Mouse (Mus musculus) midbrain, embryonic 11.5 days (tissue): Measurements from ENCODE around the gene Hlf. TPM values are rescaled to one million over a fixed set of nuclear protein-coding genes. Genes with fewer than 3 reads are reported as not detected.

Experiments used
- ATAC-seq: fragments of 200-750 bp; cut with Nextera tagmentation; 2 replicates; pipeline ENCODE4 v1.8.0; 2017; ENCODE audit warnings: moderate TSS enrichment, moderate library complexity; ENCODE audit not compliant: low FRiP score
- DNase-seq: peaks from one replicate; pipeline ENCODE4 v3.0.0; 2015; ENCODE audit warnings: low spot score; ENCODE audit errors: missing footprints
- H3K27ac ChIP-seq: fragments of 300-500 bp; sonication (generic); 2 replicates; pipeline ENCODE4 v1.5.1; 2014; ENCODE audit warnings: low read depth, low read length
- H3K27me3 ChIP-seq: fragments of 300-500 bp; sonication (generic); 2 replicates; pipeline ENCODE4 v1.6.1; 2014; ENCODE audit warnings: mild to moderate bottlenecking, low read length, moderate library complexity, mixed read lengths; ENCODE audit not compliant: control insufficient read depth, insufficient read depth
- H3K36me3 ChIP-seq: fragments of 300-500 bp; sonication (generic); 2 replicates; pipeline ENCODE4 v1.6.1; 2014; ENCODE audit warnings: mild to moderate bottlenecking, low read length, moderate library complexity, mixed read lengths; ENCODE audit not compliant: control insufficient read depth, insufficient read depth
- H3K4me1 ChIP-seq: fragments of 300-500 bp; sonication (generic); 2 replicates; pipeline ENCODE4 v1.6.1; 2014; ENCODE audit warnings: low read length; ENCODE audit not compliant: control insufficient read depth, insufficient read depth
- H3K4me2 ChIP-seq: fragments of 300-500 bp; sonication (generic); 2 replicates; pipeline ENCODE4 v1.6.1; 2014; ENCODE audit warnings: mild to moderate bottlenecking, moderate library complexity
- H3K4me3 ChIP-seq: fragments of 300-500 bp; sonication (generic); 2 replicates; pipeline ENCODE4 v1.5.1; 2014; ENCODE audit warnings: low read depth, low read length
- H3K9ac ChIP-seq: fragments of 300-500 bp; sonication (generic); 2 replicates; pipeline ENCODE4 v1.6.1; 2014; ENCODE audit warnings: low read length
- H3K9me3 ChIP-seq: fragments of 300-500 bp; sonication (generic); 2 replicates; pipeline ENCODE4 v1.6.1; 2016; ENCODE audit warnings: low read length; ENCODE audit not compliant: control insufficient read depth
- WGBS: fragments of 180-500 bp; shearing (Covaris S2); extraction: QIAGEN DNeasy Blood & Tissue Kit; methylation state at CpG from one replicate; pipeline ENCODE4 v1.1.7; 2014; 5-methylcytosine and 5-hydroxymethylcytosine counted together
- polyA plus RNA-seq: library from polyadenylated mRNA; unstranded; fragments of >200 nt; fragmentation: Nextera tagmentation; extraction: Ambion mirVana; gene quantifications from 2 replicates; pipeline ENCODE4 v1.2.1, GENCODE M21; 2014

Gene Hlf
- polyA plus RNA-seq, 1 experiment from 2014 or later: 2.0 TPM

DNA sequence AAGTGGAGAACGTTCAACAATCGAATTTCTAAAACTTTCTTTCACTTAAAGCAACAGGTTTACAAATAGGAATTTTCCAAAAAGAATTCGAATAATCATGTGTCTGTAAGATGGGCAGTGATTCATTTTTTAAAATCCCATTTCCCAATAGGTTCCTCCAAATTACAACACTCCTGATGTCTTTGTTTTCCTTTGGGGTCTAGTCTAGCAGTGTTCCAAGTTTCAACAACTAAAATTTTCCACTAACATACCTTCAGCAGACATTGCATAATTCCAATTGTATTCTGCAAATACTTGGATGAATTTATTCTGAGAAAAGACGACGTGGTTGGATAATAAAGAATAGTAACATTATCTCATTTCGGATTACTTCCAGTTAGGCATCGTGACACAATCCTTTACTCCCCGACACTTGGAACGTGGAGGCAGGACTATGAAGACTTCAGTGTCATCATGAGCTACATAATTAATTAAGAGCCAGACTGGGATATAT, 60.4 kb downstream of the Hlf start:
- no peak for ATAC-seq
- no peaks in the 10 kb centered on the region for H3K27me3 ChIP-seq
- H3K4me3 ChIP-seq: no peak overlapping the region
- no peak overlapping the region for H3K27ac ChIP-seq
- no peaks in the 10 kb centered on the region for H3K4me1 ChIP-seq
- no peak overlapping the region for H3K9ac ChIP-seq
- H3K4me2 ChIP-seq: no peak overlapping the region
- H3K9me3 ChIP-seq: no peaks in the 10 kb centered on the region
- peak; percentile 12 for DNase-seq
- WGBS: 89% methylated on average over 9 of the region's 9 CpGs
- H3K36me3 ChIP-seq: no peaks in the 10 kb centered on the region

DNA sequence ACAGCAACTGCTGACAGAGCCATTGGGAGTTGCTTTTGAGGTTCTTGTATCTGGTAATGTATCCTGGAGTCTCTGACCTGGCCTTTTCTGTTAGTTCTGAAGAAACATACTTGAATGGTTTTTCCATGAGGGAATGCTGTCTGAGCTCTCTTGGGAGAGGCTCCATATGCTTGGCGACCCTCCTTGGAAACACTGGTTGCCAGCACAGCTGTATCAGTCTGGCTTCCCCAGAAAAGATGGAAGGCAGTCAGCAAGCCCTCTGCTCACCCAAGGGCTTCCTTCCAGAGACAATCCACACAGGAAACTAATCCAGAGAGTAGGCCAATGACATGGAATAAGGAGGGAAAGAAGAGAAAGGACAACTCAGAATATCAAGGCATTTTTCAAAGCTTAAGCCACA, 63.9 kb downstream of the Hlf start:
- WGBS: 55% methylated on average over 1 of the region's 1 CpGs
- no peaks in the 10 kb centered on the region for H3K9me3 ChIP-seq
- no peak overlapping the region for H3K4me3 ChIP-seq
- no peaks in the 10 kb centered on the region for H3K4me1 ChIP-seq
- H3K9ac ChIP-seq: no peak overlapping the region
- ATAC-seq: no peak
- H3K36me3 ChIP-seq: no peaks in the 10 kb centered on the region
- peak; percentile 74 for DNase-seq
- no peak overlapping the region for H3K27ac ChIP-seq
- H3K27me3 ChIP-seq: no peaks in the 10 kb centered on the region
- H3K4me2 ChIP-seq: no peak overlapping the region

GRCm38 (mm10) chr11:90326146-90326545, 64.5 kb downstream of the Hlf start:
- DNase-seq (peak; percentile 71), ATAC-seq (no peak)
- Histone ChIP-seq H3K27ac (no peak overlapping the region), H3K9ac (no peak overlapping the region), H3K4me2 (no peak overlapping the region), H3K4me1 (no peaks in the 10 kb centered on the region), H3K27me3 (no peaks in the 10 kb centered on the region), H3K36me3 (no peaks in the 10 kb centered on the region), H3K4me3 (no peak overlapping the region), H3K9me3 (no peaks in the 10 kb centered on the region)
- WGBS: 92% methylated on average over 5 of the region's 5 CpGs

DNA sequence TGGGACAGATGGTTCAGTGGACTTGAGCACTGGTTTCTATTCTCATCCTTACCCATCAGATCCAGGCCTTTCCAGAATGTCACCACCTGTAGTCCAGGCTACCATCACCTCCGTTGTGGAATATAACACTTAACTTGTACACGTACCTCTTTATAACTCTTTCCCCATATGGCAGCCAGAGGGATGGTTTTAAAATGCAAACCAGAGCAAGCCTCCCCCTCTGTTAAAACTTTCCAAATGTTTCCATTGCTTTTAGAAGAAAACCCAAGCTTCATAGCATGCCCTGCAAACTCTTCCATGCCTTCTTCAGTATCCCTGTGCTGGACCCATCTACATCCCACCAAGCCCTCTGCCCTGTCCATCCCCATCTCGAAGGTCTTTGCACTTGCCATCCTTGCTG, 66.1 kb downstream of the Hlf start:
- no peaks in the 10 kb centered on the region for H3K27me3 ChIP-seq
- 93% methylated on average over 3 of the region's 3 CpGs for WGBS
- ATAC-seq: no peak

DNA sequence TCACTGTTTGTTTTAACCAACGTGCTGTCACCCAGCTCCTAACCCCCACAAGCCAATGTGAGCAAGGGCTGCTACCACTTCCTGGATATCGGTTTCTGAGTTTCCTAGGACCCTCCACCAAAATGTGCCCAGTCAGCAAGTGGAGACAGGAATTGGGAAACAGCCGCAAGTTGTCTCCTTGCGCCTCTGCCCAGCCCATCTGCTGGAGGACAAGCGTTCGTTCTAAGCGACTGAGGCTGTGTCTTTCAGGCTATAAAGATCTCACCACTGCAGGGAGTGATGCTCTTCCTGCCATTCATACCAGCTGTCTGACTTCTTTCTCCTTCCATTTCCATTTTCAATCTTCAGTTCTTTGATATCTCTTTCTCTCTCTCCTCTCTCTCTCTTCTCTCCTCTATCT, 69.8 kb downstream of the Hlf start:
- Histone ChIP-seq H3K4me2 (no peak overlapping the region), H3K9me3 (no peaks in the 10 kb centered on the region), H3K4me3 (no peak overlapping the region), H3K27ac (no peak overlapping the region), H3K36me3 (no peaks in the 10 kb centered on the region), H3K4me1 (no peaks in the 10 kb centered on the region), H3K27me3 (no peaks in the 10 kb centered on the region), H3K9ac (no peak overlapping the region)
- 79% methylated on average over 7 of the region's 7 CpGs for WGBS
- ATAC-seq (no peak), DNase-seq (peak; percentile 37)

More for the DNA sequence above, 66.1 kb downstream of the Hlf start:
- Histone ChIP-seq H3K4me2 (no peak overlapping the region), H3K4me3 (no peak overlapping the region), H3K9me3 (no peaks in the 10 kb centered on the region), H3K36me3 (no peaks in the 10 kb centered on the region), H3K9ac (no peak overlapping the region), H3K27ac (no peak overlapping the region), H3K4me1 (no peaks in the 10 kb centered on the region)
- no peak for DNase-seq

GRCm38 (mm10) chr11:90317482-90317881, 73.2 kb downstream of the Hlf start:
- DNase-seq (peak; percentile 93), ATAC-seq (no peak)
- H3K4me2 ChIP-seq: no peak overlapping the region
- 23% methylated on average over 4 of the region's 4 CpGs for WGBS
- H3K9me3 ChIP-seq: no peaks in the 10 kb centered on the region
- no peak overlapping the region for H3K9ac ChIP-seq
- H3K27me3 ChIP-seq: no peaks in the 10 kb centered on the region
- H3K4me1 ChIP-seq: no peaks in the 10 kb centered on the region
- no peak overlapping the region for H3K4me3 ChIP-seq
- no peaks in the 10 kb centered on the region for H3K36me3 ChIP-seq
- no peak overlapping the region for H3K27ac ChIP-seq

DNA sequence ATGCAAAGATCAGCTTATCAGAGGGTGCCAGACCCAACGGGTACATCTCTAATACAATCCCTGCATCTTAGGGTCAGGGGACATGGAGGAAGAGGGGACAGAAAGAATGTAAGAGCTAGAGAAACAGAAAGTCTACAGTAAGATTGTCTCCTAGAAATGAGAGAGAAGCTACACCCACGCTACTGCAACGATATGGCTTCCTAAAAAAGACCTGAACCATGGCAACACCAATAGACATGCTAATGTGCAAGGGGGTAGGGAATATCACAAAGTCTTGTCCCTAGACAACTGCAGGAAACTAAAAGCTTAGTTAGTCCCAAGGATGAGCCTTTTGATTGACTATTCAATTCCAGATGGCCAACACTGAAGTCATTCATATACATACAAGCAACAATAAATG, 76.1 kb downstream of the Hlf start:
- no peak overlapping the region for H3K9ac ChIP-seq
- H3K36me3 ChIP-seq: no peaks in the 10 kb centered on the region
- WGBS: 84% methylated on average over 3 of the region's 3 CpGs
- no peaks in the 10 kb centered on the region for H3K9me3 ChIP-seq
- ATAC-seq (no peak), DNase-seq (no peak)
- no peak overlapping the region for H3K27ac ChIP-seq
- no peaks in the 10 kb centered on the region for H3K27me3 ChIP-seq
- H3K4me1 ChIP-seq: no peaks in the 10 kb centered on the region
- H3K4me2 ChIP-seq: no peak overlapping the region
- no peak overlapping the region for H3K4me3 ChIP-seq

- Histone ChIP-seq H3K9me3 (no peaks in the 10 kb centered on the region), H3K4me1 (no peaks in the 10 kb centered on the region), H3K4me3 (no peak overlapping the region), H3K27ac (no peak overlapping the region), H3K4me2 (no peak overlapping the region), H3K9ac (no peak overlapping the region), H3K27me3 (no peaks in the 10 kb centered on the region), H3K36me3 (no peaks in the 10 kb centered on the region)
- ATAC-seq: no peak
- WGBS: 59% methylated on average over 6 of the region's 6 CpGs
- peak; percentile 85 for DNase-seq
These were observed 83.7 kb downstream of the Hlf start for GRCm38 (mm10) chr11:90306993-90307392.

DNA sequence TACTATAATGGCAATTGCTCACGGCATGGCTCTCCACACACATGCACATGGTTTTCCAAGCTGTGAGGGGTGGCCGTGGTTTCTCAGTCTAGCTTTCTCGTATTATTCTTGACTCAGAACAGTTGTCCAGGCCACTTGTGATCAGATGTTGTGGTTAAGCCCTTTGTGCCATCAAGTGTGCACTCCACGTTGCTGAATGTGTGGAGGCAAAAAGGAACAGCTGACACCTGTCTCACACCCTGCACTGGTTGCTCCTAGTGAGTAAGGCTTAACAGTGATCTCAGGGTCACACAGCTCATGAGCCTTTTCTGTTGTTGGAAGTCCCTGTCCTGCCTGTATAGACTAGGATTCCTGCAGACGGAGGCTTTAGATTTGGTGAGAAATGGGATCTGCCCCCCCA, 84.6 kb downstream of the Hlf start:
- H3K27ac ChIP-seq: no peak overlapping the region
- no peaks in the 10 kb centered on the region for H3K36me3 ChIP-seq
- H3K27me3 ChIP-seq: no peaks in the 10 kb centered on the region
- ATAC-seq (no peak), DNase-seq (peak; percentile 75)
- no peaks in the 10 kb centered on the region for H3K9me3 ChIP-seq
- no peaks in the 10 kb centered on the region for H3K4me1 ChIP-seq
- no peak overlapping the region for H3K9ac ChIP-seq
- H3K4me2 ChIP-seq: no peak overlapping the region
- 84% methylated on average over 5 of the region's 5 CpGs for WGBS
- no peak overlapping the region for H3K4me3 ChIP-seq

- ATAC-seq (no peak), DNase-seq (no peak)
- Histone ChIP-seq H3K27me3 (no peaks in the 10 kb centered on the region), H3K27ac (no peak overlapping the region), H3K9me3 (no peaks in the 10 kb centered on the region), H3K4me3 (no peak overlapping the region), H3K36me3 (no peaks in the 10 kb centered on the region), H3K9ac (no peak overlapping the region), H3K4me1 (no peaks in the 10 kb centered on the region), H3K4me2 (no peak overlapping the region)
- WGBS: 93% methylated on average over 2 of the region's 2 CpGs
These were observed 96.1 kb downstream of the Hlf start for GRCm38 (mm10) chr11:90294622-90295021.
